Mouse (Mus musculus) G1E (cell line): Measurements from ENCODE around the gene Pcnt.

Experiments
- CTCF ChIP-seq: IDR thresholded peaks from 2 replicates; pipeline ENCODE4 v1.5.1; 2012; ENCODE audit warnings: low read depth, low read length, inconsistent platforms, mixed read lengths
- GATA1 ChIP-seq: IDR thresholded peaks from 2 replicates; pipeline ENCODE4 v1.6.1; 2012; ENCODE audit warnings: borderline replicate concordance, low read length, inconsistent platforms, mixed read lengths
- GATA2 ChIP-seq: IDR thresholded peaks from 2 replicates; pipeline ENCODE4 v1.6.1; 2012; ENCODE audit warnings: low read depth, low read length, inconsistent platforms, borderline replicate concordance
- POLR2AphosphoS5 ChIP-seq: IDR thresholded peaks from 2 replicates; pipeline ENCODE4 v1.6.1; 2012; ENCODE audit warnings: low read depth, low read length, inconsistent platforms; ENCODE audit not compliant: insufficient replicate concordance
- TAL1 ChIP-seq: conservative IDR thresholded peaks from 2 replicates; pipeline ENCODE4 v1.6.1; 2012; ENCODE audit warnings: low read depth, low read length, inconsistent platforms, mixed read lengths

DNA sequence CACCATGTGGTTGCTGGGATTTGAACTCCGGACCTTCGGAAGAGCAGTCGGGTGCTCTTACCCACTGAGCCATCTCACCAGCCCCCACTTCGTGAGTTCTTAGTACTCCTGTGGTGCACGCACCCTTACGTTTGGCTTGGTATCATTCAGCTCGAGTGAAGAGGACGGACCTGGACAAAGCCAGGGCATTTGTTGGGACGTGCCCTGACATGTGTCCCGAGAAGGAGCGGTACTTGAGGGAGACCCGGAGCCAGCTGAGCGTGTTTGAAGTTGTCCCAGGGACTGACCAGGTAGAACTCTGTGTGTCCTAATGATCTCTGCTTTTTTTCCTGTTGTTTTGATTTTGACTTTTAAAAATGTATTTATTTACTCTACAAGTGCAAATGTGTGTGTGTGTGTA, 38.3 kb upstream of the Pcnt start:
- TF ChIP-seq CTCF (no peak), GATA1 (no peak), TAL1 (no peak), POLR2AphosphoS5 (no peak), GATA2 (no peak)
